ENCODE assay signal across 11 mouse cellular contexts in genomic region chr7:109852752-109853212, GRCm38 (mm10). TPM values are rescaled to one million over a fixed set of nuclear protein-coding genes. Genes with fewer than 3 reads are reported as not detected.
DNase-seq lines count a peak whose midpoint lies in the region; ATAC-seq lines count a peak whose summit lies in the region.
"Had no signal": no experiment of that assay in that cellular context is flagged by ENCODE, and none has a peak within 500 bp of the region (broad histone marks: within the 10 kb centered on the region; RNA-seq: fewer than 3 reads in every experiment).

No protein-coding gene starts in this region.

- no peaks in the 10 kb centered on the region for H3K9me3 ChIP-seq in liver, embryonic 11.5 days (ENCODE audit: control insufficient read depth, low read length)
- H3K9me3 ChIP-seq: hindbrain, embryonic 15.5 days had no signal

- peaks cover 26% of the 10 kb centered on the region for H3K4me1 ChIP-seq in liver, embryonic 11.5 days (replicated peaks; ENCODE audit: control insufficient read depth, insufficient read depth, low read length)

- DNase-seq in gastrocnemius, postnatal 14 days, result peak; percentile 60
- no peak for DNase-seq in gastrocnemius, postnatal 36 days
- peak; percentile 60 for DNase-seq in MEL-GATA-1-ER (ENCODE audit: extremely low read depth, low read depth)
- DNase-seq in cerebellum, adult 9-10 months, result peak; percentile 26
- no peak for DNase-seq in liver, embryonic 11.5 days (ENCODE audit: low spot score)
- DNase-seq in testis, postnatal 10 days (ENCODE audit: low spot score), result no peak
- DNase-seq in kidney, postnatal 10 days, result no peak
- no peak for DNase-seq in right cerebral cortex, postnatal 10 days (ENCODE audit: low spot score in 2 of 2)

- peak; percentile 90 for ATAC-seq in liver, embryonic 11.5 days (replicated peaks; ENCODE audit: low FRiP score)

- no peak overlapping the region for H3K9ac ChIP-seq in liver, embryonic 11.5 days (ENCODE audit: low read depth, low read length)
- H3K9ac ChIP-seq: hindbrain, embryonic 15.5 days had no signal

- WGBS in liver, embryonic 11.5 days, result 10% methylated on average over 7 of the region's 7 CpGs

- peak overlapping the region; percentile 36 for H3K4me2 ChIP-seq in liver, embryonic 11.5 days
- H3K4me2 ChIP-seq: hindbrain, embryonic 15.5 days had no signal

- no peaks in the 10 kb centered on the region for H3K36me3 ChIP-seq in liver, embryonic 11.5 days (ENCODE audit: control insufficient read depth, insufficient read depth, low read length)
- H3K36me3 ChIP-seq: hindbrain, embryonic 15.5 days had no signal

- H3K27me3 ChIP-seq in liver, embryonic 11.5 days (replicated peaks; ENCODE audit: control insufficient read depth, insufficient read depth, low read length), result 0 out of 2 replicates have a peak, but pooled peaks cover 2% of the 10 kb centered on the region
- H3K27me3 ChIP-seq: CH12.LX; hindbrain, embryonic 15.5 days had no signal

- peak overlapping the region; percentile 50; the same call in 1 of the 2 replicates for H3K27ac ChIP-seq in liver, embryonic 11.5 days (ENCODE audit: low read depth, low read length)
- H3K27ac ChIP-seq: hindbrain, embryonic 15.5 days; macrophage had no signal

- intact Hi-C loops in gastrocnemius, postnatal 14 days (cut with DNase I; ENCODE audit: low total_unique reads), result no loop called here
- intact Hi-C loops in gastrocnemius, postnatal 36 days (cut with DNase I), result no loop called here

- no peak overlapping the region for H3K4me3 ChIP-seq in liver, embryonic 11.5 days (ENCODE audit: low read depth, low read length)
- H3K4me3 ChIP-seq: hindbrain, embryonic 15.5 days had no signal

RNA-seq across cellular contexts. Expression of gene Scube2, which starts 12.7 kb away (rescaled TPM):
- 1 to 10 TPM; 5.7 to 8.9 TPM for total RNA-seq in gastrocnemius, postnatal 14 days (2021)
- total RNA-seq in gastrocnemius, postnatal 36 days (2021), result 1 to 10 TPM; 3.5 to 4.0 TPM
- 0.38 and 0.44 TPM in 2 replicates for polyA plus RNA-seq in liver, embryonic 11.5 days (2014; fragmentation: Nextera tagmentation; extraction: Ambion mirVana)
- total RNA-seq: CH12.LX had no signal
- polyA plus RNA-seq: macrophage had no signal

Comparison
In these comparisons a context has a peak if more than half of its experiments do, and no peak if none do; other contexts are left out.
1. DNase-seq: peak in gastrocnemius, postnatal 14 days (single experiment), MEL-GATA-1-ER (single experiment) and cerebellum, adult 9-10 months (single experiment); none in gastrocnemius, postnatal 36 days (0 of 2), liver, embryonic 11.5 days (single experiment), testis, postnatal 10 days (single experiment), kidney, postnatal 10 days (single experiment) and right cerebral cortex, postnatal 10 days (0 of 2).